Mouse (Mus musculus) A20 (cell line): ENCODE data around the gene Cox10.

ENCODE experiments used
- DNase-seq: peaks from one replicate; pipeline ENCODE4 v3.0.0-alpha.2; 2011; ENCODE audit warnings: low read depth, low spot score

Cox10 gene

GRCm38 (mm10) chr11:63918321-63919105 lies 160.8 kb downstream of the Cox10 start:
- DNase-seq: peak; percentile 14

GRCm38 (mm10) chr11:63917561-63917960 lies 161.7 kb downstream of the Cox10 start:
- no peak for DNase-seq

- DNase-seq: peak; percentile 81
Measured at GRCm38 (mm10) chr11:63914388-63914787, 164.9 kb downstream of the Cox10 start.

- no peak for DNase-seq
Measured at GRCm38 (mm10) chr11:63913936-63914335, 165.3 kb downstream of the Cox10 start.
